Mouse (Mus musculus) ES-Bruce4 (cell line): ENCODE measurements around the gene Trpv6.

ENCODE experiments used
- CTCF ChIP-seq: IDR thresholded peaks from one replicate; pipeline ENCODE4 v1.8.1; 2011; ENCODE audit warnings: low read depth, low read length
- EP300 ChIP-seq: IDR thresholded peaks from 2 replicates; pipeline ENCODE4 v1.6.1; 2011; ENCODE audit warnings: low read depth, low read length; ENCODE audit not compliant: insufficient read depth
- POLR2A ChIP-seq: IDR thresholded peaks from one replicate; pipeline ENCODE4 v1.8.1; 2011; ENCODE audit warnings: low read length; ENCODE audit not compliant: insufficient read depth

- TF ChIP-seq CTCF = no peak
- no peak for TF ChIP-seq POLR2A
- no peak for TF ChIP-seq EP300
These were observed 58.9 kb downstream of the Trpv6 start for GRCm38 (mm10) chr6:41577297-41577696.
